Mouse (Mus musculus) G1E (cell line): ENCODE data around the gene Elob.

Experiments
- CTCF ChIP-seq: IDR thresholded peaks from 2 replicates; pipeline ENCODE4 v1.5.1; 2012; ENCODE audit warnings: low read depth, low read length, inconsistent platforms, mixed read lengths
- GATA1 ChIP-seq: IDR thresholded peaks from 2 replicates; pipeline ENCODE4 v1.6.1; 2012; ENCODE audit warnings: borderline replicate concordance, low read length, inconsistent platforms, mixed read lengths

DNA sequence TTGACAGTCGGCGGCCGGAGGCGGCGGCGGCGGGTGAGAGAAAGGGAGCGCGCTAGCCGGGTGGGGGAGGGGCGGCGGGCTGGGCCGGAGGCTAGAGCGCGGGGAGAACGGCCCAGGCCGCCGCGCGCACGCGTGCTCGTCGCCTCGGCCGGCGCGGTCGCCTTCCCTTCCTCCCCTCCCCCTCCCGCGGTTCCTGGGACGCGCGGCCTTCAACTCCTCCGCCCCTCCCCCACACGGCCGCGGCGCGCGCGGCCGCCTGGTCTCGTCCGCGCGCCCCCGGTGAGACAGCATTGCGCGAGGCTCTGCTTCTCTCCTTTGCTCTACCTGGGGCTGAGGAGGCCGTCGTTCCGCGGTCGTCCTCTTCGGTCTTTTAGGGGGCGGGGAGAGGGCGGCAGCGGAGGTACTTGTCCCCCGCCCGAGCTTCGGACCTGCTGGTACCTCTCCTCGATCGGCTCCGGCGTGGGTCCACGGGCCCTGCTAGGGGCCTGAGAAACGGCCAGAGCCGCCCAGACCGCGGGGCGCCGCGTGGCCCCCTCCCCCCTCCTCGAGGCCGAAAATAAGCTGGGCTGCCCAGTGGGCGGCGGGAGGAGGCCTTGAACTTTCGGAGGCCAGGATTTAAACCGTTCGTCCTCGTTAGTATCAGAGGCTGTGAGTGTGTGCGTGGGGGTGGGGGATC, 25.4 kb downstream of the Elob start:
- TF ChIP-seq GATA1 (no peak), CTCF (no peak)
